Mouse (Mus musculus) neural tube, embryonic 13.5 days (tissue): Measurements from ENCODE around the gene Foxb1. TPM values are rescaled to one million over a fixed set of nuclear protein-coding genes. Genes with fewer than 3 reads are reported as not detected.

Experiments used
- polyA plus RNA-seq: library from polyadenylated mRNA; unstranded; fragments of >200 nt; fragmentation: Nextera tagmentation; extraction: Ambion mirVana; gene quantifications from 2 replicates; pipeline ENCODE4 v1.2.1, GENCODE M21; 2015

Foxb1 gene
- polyA plus RNA-seq, 1 experiment from 2014 or later: 8.0 TPM

Other genes with a start within 250 kb of the Foxb1 start
- 76.1 and 80.2 TPM in 2 replicates for gene Bnip2, start 228.5 kb upstream of the Foxb1 start, polyA plus RNA-seq